Mouse (Mus musculus): ENCODE measurements at regions not wholly inside any gene's neighbourhood (a gene's known extent, or its start where the extent isn't known, plus 50 kb on each side); places are given as distances from the start of the nearest gene placed in this dataset.

- no peak for ATAC-seq (ENCODE audit: insufficient number of reproducible peaks, low FRiP score)
Observed at GRCm38 (mm10) chr9:15175866-15176265, 63.0 kb upstream of the Vstm5 start.

GRCm38 (mm10) chr9:15175412-15175811 is 63.4 kb upstream of the Vstm5 start:
- no peak overlapping the region for H3K27ac ChIP-seq (ENCODE audit: poor library complexity, severe bottlenecking)
- 87% methylated on average over 1 of the region's 1 CpGs for WGBS

More at GRCm38 (mm10) chr9:15175866-15176265, 63.0 kb upstream of the Vstm5 start:
- no peak overlapping the region for H3K4me2 ChIP-seq
- H3K36me3 ChIP-seq: no peaks in the 10 kb centered on the region
- H3K9ac ChIP-seq: no peak overlapping the region
- 0 out of 2 replicates have a peak, but pooled peaks cover under 1% of the 10 kb centered on the region for H3K4me1 ChIP-seq (replicated peaks)
- no peaks in the 10 kb centered on the region for H3K9me3 ChIP-seq (replicated peaks)
- WGBS: 81% methylated on average over 1 of the region's 1 CpGs
- H3K4me3 ChIP-seq: no peak overlapping the region
- no peak overlapping the region for H3K27ac ChIP-seq (ENCODE audit: poor library complexity, severe bottlenecking)
- no peaks in the 10 kb centered on the region for H3K27me3 ChIP-seq (replicated peaks)

GRCm38 (mm10) chr9:15170911-15171310 is 59.0 kb upstream of the Hephl1 start:
- no peak overlapping the region for H3K9ac ChIP-seq
- 32% methylated on average over 3 of the region's 3 CpGs for WGBS
- H3K4me3 ChIP-seq: no peak overlapping the region
- H3K27me3 ChIP-seq (replicated peaks): no peaks in the 10 kb centered on the region
- H3K27ac ChIP-seq (ENCODE audit: poor library complexity, severe bottlenecking): no peak overlapping the region
- H3K9me3 ChIP-seq (replicated peaks): no peaks in the 10 kb centered on the region
- no peak for ATAC-seq (ENCODE audit: insufficient number of reproducible peaks, low FRiP score)
- H3K36me3 ChIP-seq: no peaks in the 10 kb centered on the region
- H3K4me1 ChIP-seq (replicated peaks): peaks cover 6% of the 10 kb centered on the region; the same call in 1 of the 2 replicates
- H3K4me2 ChIP-seq: no peak overlapping the region

More at GRCm38 (mm10) chr9:15175412-15175811, 63.4 kb upstream of the Vstm5 start:
- H3K4me2 ChIP-seq: no peak overlapping the region
- ATAC-seq (ENCODE audit: insufficient number of reproducible peaks, low FRiP score): no peak
- H3K4me1 ChIP-seq (replicated peaks): 0 out of 2 replicates have a peak, but pooled peaks cover 3% of the 10 kb centered on the region
- no peak overlapping the region for H3K9ac ChIP-seq
- no peak overlapping the region for H3K4me3 ChIP-seq
- no peaks in the 10 kb centered on the region for H3K27me3 ChIP-seq (replicated peaks)
- H3K9me3 ChIP-seq (replicated peaks): no peaks in the 10 kb centered on the region
- H3K36me3 ChIP-seq: no peaks in the 10 kb centered on the region

- peak; percentile 63; the same call in 1 of the 2 replicates for ATAC-seq (ENCODE audit: insufficient number of reproducible peaks, low FRiP score)
- Histone ChIP-seq H3K27me3 (replicated peaks) (no peaks in the 10 kb centered on the region), H3K4me3 (no peak overlapping the region), H3K27ac (ENCODE audit: poor library complexity, severe bottlenecking) (no peak overlapping the region), H3K9ac (no peak overlapping the region), H3K36me3 (no peaks in the 10 kb centered on the region), H3K4me2 (no peak overlapping the region; the same call in 1 of the 2 replicates), H3K4me1 (replicated peaks) (peaks cover 6% of the 10 kb centered on the region; the same call in 1 of the 2 replicates), H3K9me3 (replicated peaks) (no peaks in the 10 kb centered on the region)
- WGBS: 42% methylated on average over 1 of the region's 1 CpGs
Observed at GRCm38 (mm10) chr9:15169714-15170113, 57.8 kb upstream of the Hephl1 start.

GRCm38 (mm10) chr9:15168961-15169360 is 57.1 kb upstream of the Hephl1 start:
- 73% methylated on average over 6 of the region's 6 CpGs for WGBS
- Histone ChIP-seq H3K4me3 (no peak overlapping the region), H3K4me1 (replicated peaks) (peaks cover 6% of the 10 kb centered on the region; the same call in 1 of the 2 replicates)

GRCm38 (mm10) chr9:15166896-15167295 is 55.0 kb upstream of the Hephl1 start:
- Histone ChIP-seq H3K27ac (ENCODE audit: poor library complexity, severe bottlenecking) (no peak overlapping the region), H3K9ac (no peak overlapping the region), H3K4me2 (no peak overlapping the region), H3K9me3 (replicated peaks) (peaks cover 13% of the 10 kb centered on the region), H3K27me3 (replicated peaks) (no peaks in the 10 kb centered on the region), H3K36me3 (no peaks in the 10 kb centered on the region), H3K4me1 (replicated peaks) (peaks cover 6% of the 10 kb centered on the region; the same call in 1 of the 2 replicates), H3K4me3 (no peak overlapping the region)
- ATAC-seq (ENCODE audit: insufficient number of reproducible peaks, low FRiP score): no peak
- WGBS: 72% methylated on average over 2 of the region's 2 CpGs

More at GRCm38 (mm10) chr9:15168961-15169360, 57.1 kb upstream of the Hephl1 start:
- no peak overlapping the region for H3K9ac ChIP-seq
- H3K27me3 ChIP-seq (replicated peaks): no peaks in the 10 kb centered on the region
- H3K4me2 ChIP-seq: no peak overlapping the region
- H3K9me3 ChIP-seq (replicated peaks): 0 out of 2 replicates have a peak, but pooled peaks cover 2% of the 10 kb centered on the region
- no peak overlapping the region for H3K27ac ChIP-seq (ENCODE audit: poor library complexity, severe bottlenecking)
- no peak for ATAC-seq (ENCODE audit: insufficient number of reproducible peaks, low FRiP score)
- no peaks in the 10 kb centered on the region for H3K36me3 ChIP-seq

GRCm38 (mm10) chr9:15166476-15166875 is 54.6 kb upstream of the Hephl1 start:
- peaks cover 17% of the 10 kb centered on the region for H3K9me3 ChIP-seq (replicated peaks)
- H3K9ac ChIP-seq: no peak overlapping the region
- WGBS: 96% methylated on average over 4 of the region's 4 CpGs
- no peaks in the 10 kb centered on the region for H3K27me3 ChIP-seq (replicated peaks)
- H3K4me1 ChIP-seq (replicated peaks): peaks cover 6% of the 10 kb centered on the region; the same call in 1 of the 2 replicates
- H3K36me3 ChIP-seq: no peaks in the 10 kb centered on the region
- no peak for ATAC-seq (ENCODE audit: insufficient number of reproducible peaks, low FRiP score)
- H3K4me3 ChIP-seq: no peak overlapping the region
- H3K4me2 ChIP-seq: no peak overlapping the region
- H3K27ac ChIP-seq (ENCODE audit: poor library complexity, severe bottlenecking): no peak overlapping the region
